Mouse (Mus musculus) adrenal gland (tissue): ENCODE data around the gene Pate3.
"Not testable (repeated sequence)": the region's sequence is repeated elsewhere in the genome, so short reads cannot be mapped to it uniquely, and the experiment has no call there.

ENCODE experiments used
- intact Hi-C: fragments of 180-260 bp; cut with DNase I; formaldehyde crosslinking; loops from one replicate; pipeline ENCODE4 v1.15.1; 2025
- long read RNA-seq, 2 experiments: library from polyadenylated mRNA; unstranded; transcript quantifications; one replicate each; pipeline ENCODE4 v2.0.0; 2020; ENCODE audit warnings: borderline replicate concordance in 1 of 2; ENCODE audit not compliant: insufficient replicate concordance in 1 of 2

Gene Pate3
- long read RNA-seq, experiment 1, result 0 reads
- long read RNA-seq, experiment 2, result 0 reads

- intact Hi-C loops, result no loop called here
Measured at GRCm38 (mm10) chr9:35648102-35648501, at the start of gene Pate3. Pate3 (minus strand) TSS chr9:35648202.

- intact Hi-C loops, result no loop called here
Measured at GRCm38 (mm10) chr9:35691924-35692323, 43.9 kb upstream of the Pate3 start.

GRCm38 (mm10) chr9:35687013-35687412 lies 39.0 kb upstream of the Pate3 start, which contains the start of gene Pate1:
Pate1 (minus strand) TSS chr9:35687390.
- intact Hi-C loops, result no loop called here

- intact Hi-C loops, result no loop called here
Measured at GRCm38 (mm10) chr9:35673557-35673956, 25.6 kb upstream of the Pate3 start.

GRCm38 (mm10) chr9:35632981-35633380 lies 15.0 kb downstream of the Pate3 start:
- intact Hi-C loops, result no loop called here

GRCm38 (mm10) chr9:35616784-35617183 lies 31.2 kb downstream of the Pate3 start:
- intact Hi-C loops, result not testable (repeated sequence)

- intact Hi-C loops, result no loop called here
Measured at GRCm38 (mm10) chr9:35614005-35614404, 34.0 kb downstream of the Pate3 start.

GRCm38 (mm10) chr9:35611841-35612240 lies 36.2 kb downstream of the Pate3 start, which contains the start of gene Pate4:
Pate4 (minus strand) TSS chr9:35611941.
- intact Hi-C loops, result no loop called here

GRCm38 (mm10) chr9:35607647-35608405 lies 40.2 kb downstream of the Pate3 start:
- intact Hi-C loops, result no loop called here
